Mouse (Mus musculus) megakaryocyte, embryonic 14.5 days (primary cell): Measurements from ENCODE around the gene Ntm.

Experiments
- FLI1 ChIP-seq: IDR thresholded peaks from 2 replicates; pipeline ENCODE4 v1.6.1; 2012; ENCODE audit warnings: low read length, inconsistent platforms, mixed read lengths
- GATA1 ChIP-seq: IDR thresholded peaks from 3 replicates; pipeline ENCODE4 v1.6.1; 2012; ENCODE audit warnings: mixed read lengths, low read length, inconsistent platforms, borderline replicate concordance

- TF ChIP-seq GATA1 = no peak
- no peak for TF ChIP-seq FLI1
These were observed 529.0 kb downstream of the Ntm start for GRCm38 (mm10) chr9:29433910-29434309.
